Mouse (Mus musculus) heart, postnatal 0 days (tissue): ENCODE measurements around the gene Itpripl1. TPM values are rescaled to one million over a fixed set of nuclear protein-coding genes. Genes with fewer than 3 reads are reported as not detected.
"Not testable (repeated sequence)": the region's sequence is repeated elsewhere in the genome, so short reads cannot be mapped to it uniquely, and the experiment has no call there.

Source experiments
- ATAC-seq: fragments of 200-750 bp; cut with Nextera tagmentation; 2 replicates; pipeline ENCODE4 v1.8.0; 2017; ENCODE audit warnings: low read depth, moderate number of reproducible peaks, moderate library complexity; ENCODE audit not compliant: insufficient read depth
- DNase-seq: peaks from one replicate; pipeline ENCODE4 v3.0.0-alpha.2; 2016; ENCODE audit warnings: low spot score
- H3K27ac ChIP-seq: fragments of 300-500 bp; sonication (generic); 2 replicates; pipeline ENCODE4 v1.5.1; 2014; ENCODE audit warnings: low read depth, mild to moderate bottlenecking
- H3K27me3 ChIP-seq: fragments of 300-500 bp; sonication (generic); 2 replicates; pipeline ENCODE4 v1.6.1; 2014; ENCODE audit warnings: low read length, mixed read lengths; ENCODE audit not compliant: control insufficient read depth, insufficient read depth
- H3K36me3 ChIP-seq: fragments of 300-500 bp; sonication (generic); replicated peaks from 2 replicates; pipeline ENCODE4 v1.6.1; 2014; ENCODE audit warnings: low read length, mixed read lengths; ENCODE audit not compliant: control insufficient read depth, insufficient read depth
- H3K4me1 ChIP-seq: fragments of 300-500 bp; sonication (generic); 2 replicates; pipeline ENCODE4 v1.6.1; 2014; ENCODE audit warnings: antibody characterized with exemption; ENCODE audit not compliant: control insufficient read depth, insufficient read depth
- H3K4me2 ChIP-seq: fragments of 300-500 bp; sonication (generic); 2 replicates; pipeline ENCODE4 v1.6.1; 2014; ENCODE audit warnings: low read depth, mild to moderate bottlenecking, low read length, moderate library complexity
- H3K4me3 ChIP-seq: fragments of 300-500 bp; sonication (generic); 2 replicates; pipeline ENCODE4 v1.5.1; 2014; ENCODE audit warnings: low read depth, low read length
- H3K9ac ChIP-seq: fragments of 300-500 bp; sonication (generic); replicated peaks from 2 replicates; pipeline ENCODE4 v1.6.1; 2014; ENCODE audit warnings: low read depth, low read length, mixed read lengths
- H3K9me3 ChIP-seq: fragments of 300-500 bp; sonication (generic); replicated peaks from 2 replicates; pipeline ENCODE4 v1.6.1; 2016; ENCODE audit warnings: low read length; ENCODE audit not compliant: control insufficient read depth
- CTCF ChIP-seq: IDR thresholded peaks from 2 replicates; pipeline ENCODE4 v1.5.1; 2016; ENCODE audit warnings: antibody characterized with exemption, control low read depth, low read depth
- EP300 ChIP-seq: IDR thresholded peaks from 2 replicates; pipeline ENCODE4 v1.6.1; 2016; ENCODE audit warnings: antibody characterized with exemption, low read depth
- WGBS: fragments of 180-500 bp; shearing (Covaris S2); extraction: QIAGEN DNeasy Blood & Tissue Kit; methylation state at CpG from one replicate; pipeline ENCODE4 v1.1.7; 2014; 5-methylcytosine and 5-hydroxymethylcytosine counted together
- polyA plus RNA-seq: library from polyadenylated mRNA; unstranded; fragments of >200 nt; fragmentation: Nextera tagmentation; extraction: Ambion mirVana; gene quantifications from 2 replicates; pipeline ENCODE4 v1.2.1, GENCODE M21; 2015
- total RNA-seq: library from RNA; depleted of rRNA; stranded (reverse); fragments of >200 nt; gene quantifications from 2 replicates; pipeline ENCODE4 v1.2.3, GENCODE M21; 2014; ENCODE audit warnings: low replicate concordance; rRNA removed

The Itpripl1 gene
- total and polyA plus RNA-seq, 2 experiments from 2014 or later, result 10.2 to 13.6 TPM

GRCm38 (mm10) chr2:127131353-127131752 lies 11.9 kb downstream of the Itpripl1 start:
- no peaks in the 10 kb centered on the region for H3K27me3 ChIP-seq
- H3K4me3 ChIP-seq, result no peak overlapping the region
- H3K4me2 ChIP-seq, result no peak overlapping the region
- 70% methylated on average over 8 of the region's 8 CpGs for WGBS
- peaks cover 17% of the 10 kb centered on the region; the same call in 1 of the 2 replicates for H3K4me1 ChIP-seq
- DNase-seq, result no peak
- H3K9me3 ChIP-seq, result no peaks in the 10 kb centered on the region
- H3K9ac ChIP-seq, result no peak overlapping the region
- TF ChIP-seq EP300 (no peak), CTCF (no peak)
- ATAC-seq, result no peak
- no peak overlapping the region for H3K27ac ChIP-seq
- H3K36me3 ChIP-seq, result peaks cover 5% of the 10 kb centered on the region

GRCm38 (mm10) chr2:127128926-127129325 lies 14.3 kb downstream of the Itpripl1 start:
- H3K9ac ChIP-seq, result no peak overlapping the region
- no peak overlapping the region for H3K27ac ChIP-seq
- ATAC-seq (no peak), DNase-seq (no peak)
- H3K36me3 ChIP-seq, result peaks cover 29% of the 10 kb centered on the region
- no peaks in the 10 kb centered on the region for H3K27me3 ChIP-seq
- no peak for TF ChIP-seq EP300
- no peak for TF ChIP-seq CTCF
- no peaks in the 10 kb centered on the region for H3K9me3 ChIP-seq
- no peak overlapping the region for H3K4me3 ChIP-seq
- peaks cover 16% of the 10 kb centered on the region; the same call in 1 of the 2 replicates for H3K4me1 ChIP-seq
- WGBS, result 64% methylated on average over 5 of the region's 5 CpGs
- no peak overlapping the region for H3K4me2 ChIP-seq

GRCm38 (mm10) chr2:127121591-127122235 lies 21.5 kb downstream of the Itpripl1 start:
- H3K9me3 ChIP-seq, result no peaks in the 10 kb centered on the region
- peak overlapping the region; percentile 54 for H3K27ac ChIP-seq
- peak overlapping the region; percentile 6; the same call in 1 of the 2 replicates for H3K4me2 ChIP-seq
- TF ChIP-seq CTCF (no peak), EP300 (0 out of 2 replicates have a peak, but pooled peaks have one; percentile 43)
- peaks cover 84% of the 10 kb centered on the region for H3K36me3 ChIP-seq
- H3K27me3 ChIP-seq, result no peaks in the 10 kb centered on the region
- no peak overlapping the region for H3K9ac ChIP-seq
- H3K4me1 ChIP-seq, result no peaks in the 10 kb centered on the region
- peak; percentile 56 for ATAC-seq
- DNase-seq, result no peak
- WGBS, result 67% methylated on average over 8 of the region's 8 CpGs
- no peak overlapping the region for H3K4me3 ChIP-seq

- Histone ChIP-seq H3K4me2 (no peak overlapping the region), H3K27me3 (no peaks in the 10 kb centered on the region), H3K4me3 (no peak overlapping the region), H3K9me3 (no peaks in the 10 kb centered on the region), H3K27ac (no peak overlapping the region), H3K4me1 (no peaks in the 10 kb centered on the region), H3K9ac (no peak overlapping the region), H3K36me3 (peaks cover 77% of the 10 kb centered on the region)
- WGBS, result 86% methylated on average over 4 of the region's 4 CpGs
- ATAC-seq (no peak), DNase-seq (no peak)
- TF ChIP-seq EP300, result no peak
- no peak for TF ChIP-seq CTCF
Observed at GRCm38 (mm10) chr2:127108986-127109385, 34.3 kb downstream of the Itpripl1 start.

- no peak for DNase-seq
- no peaks in the 10 kb centered on the region for H3K9me3 ChIP-seq
- no peak overlapping the region for H3K9ac ChIP-seq
- H3K4me2 ChIP-seq, result no peak overlapping the region
- no peaks in the 10 kb centered on the region for H3K27me3 ChIP-seq
- TF ChIP-seq CTCF, result no peak
- TF ChIP-seq EP300, result no peak
- no peak overlapping the region for H3K27ac ChIP-seq
- no peak for ATAC-seq
- H3K36me3 ChIP-seq, result peaks cover 8% of the 10 kb centered on the region; the same call in 1 of the 2 replicates
- 50% methylated on average over 8 of the region's 8 CpGs for WGBS
- no peak overlapping the region for H3K4me3 ChIP-seq
- no peaks in the 10 kb centered on the region for H3K4me1 ChIP-seq
Observed at GRCm38 (mm10) chr2:127092000-127092399, 51.2 kb downstream of the Itpripl1 start.

GRCm38 (mm10) chr2:127090151-127090550 lies 53.1 kb downstream of the Itpripl1 start:
- not testable (repeated sequence) for H3K27ac ChIP-seq, H3K27me3 ChIP-seq, H3K4me1 ChIP-seq, DNase-seq, ATAC-seq, H3K9me3 ChIP-seq, H3K4me3 ChIP-seq, H3K9ac ChIP-seq, H3K4me2 ChIP-seq
- H3K36me3 ChIP-seq, result peaks cover 11% of the 10 kb centered on the region; the same call in 1 of the 2 replicates

Other genes starting within 250 kb of the Itpripl1 start
- gene Sppl2a, start 210.2 kb downstream of the Itpripl1 start, total RNA-seq, result 32.6 and 42.7 TPM in 2 replicates
- 28.7 and 30.3 TPM in 2 replicates for gene Sppl2a, start 210.2 kb downstream of the Itpripl1 start, polyA plus RNA-seq
- gene Ap4e1, start 134.7 kb downstream of the Itpripl1 start, total RNA-seq, result 5.1 and 8.3 TPM in 2 replicates
- gene Ap4e1, start 134.7 kb downstream of the Itpripl1 start, polyA plus RNA-seq, result 4.0 and 4.1 TPM in 2 replicates
- 16.0 and 27.0 TPM in 2 replicates for gene Blvra, start 72.8 kb downstream of the Itpripl1 start, total RNA-seq
- gene Blvra, start 72.8 kb downstream of the Itpripl1 start, polyA plus RNA-seq, result 37.6 and 43.6 TPM in 2 replicates
- gene Ncaph, start 9.5 kb downstream of the Itpripl1 start, total RNA-seq, result 17.0 and 33.4 TPM in 2 replicates
- gene Ncaph, start 9.5 kb downstream of the Itpripl1 start, polyA plus RNA-seq, result 14.7 and 15.6 TPM in 2 replicates
- gene 1810024B03Rik, start 64.8 kb upstream of the Itpripl1 start, total RNA-seq, result 0.27 TPM in 1 of 2 replicates, not detected in the other
- 1.6 and 1.9 TPM in 2 replicates for gene 1810024B03Rik, start 64.8 kb upstream of the Itpripl1 start, polyA plus RNA-seq
- gene Snrnp200, start 64.9 kb upstream of the Itpripl1 start, total RNA-seq, result 60.0 and 62.2 TPM in 2 replicates
- 33.3 and 36.7 TPM in 2 replicates for gene Snrnp200, start 64.9 kb upstream of the Itpripl1 start, polyA plus RNA-seq
- 38.0 and 65.9 TPM in 2 replicates for gene Ciao1, start 104.4 kb upstream of the Itpripl1 start, total RNA-seq
- gene Ciao1, start 104.4 kb upstream of the Itpripl1 start, polyA plus RNA-seq, result 53.7 and 59.5 TPM in 2 replicates
- gene Tmem127, start 104.5 kb upstream of the Itpripl1 start, total RNA-seq, result 48.2 and 75.3 TPM in 2 replicates
- gene Tmem127, start 104.5 kb upstream of the Itpripl1 start, polyA plus RNA-seq, result 21.2 and 22.1 TPM in 2 replicates
- 228 and 244 TPM in 2 replicates for gene Stard7, start 126.8 kb upstream of the Itpripl1 start, total RNA-seq
- 109 and 123 TPM in 2 replicates for gene Stard7, start 126.8 kb upstream of the Itpripl1 start, polyA plus RNA-seq
- 6.8 and 13.8 TPM in 2 replicates for gene Dusp2, start 192.7 kb upstream of the Itpripl1 start, total RNA-seq
- 5.1 and 7.3 TPM in 2 replicates for gene Dusp2, start 192.7 kb upstream of the Itpripl1 start, polyA plus RNA-seq
- gene Astl, start 195.2 kb upstream of the Itpripl1 start, total RNA-seq, result not detected in 2 replicates
- gene Astl, start 195.2 kb upstream of the Itpripl1 start, polyA plus RNA-seq, result not detected in 2 replicates
- gene Adra2b, start 219.8 kb upstream of the Itpripl1 start, total RNA-seq, result 1.1 and 2.0 TPM in 2 replicates
- 0.67 and 0.71 TPM in 2 replicates for gene Adra2b, start 219.8 kb upstream of the Itpripl1 start, polyA plus RNA-seq